18 mouse cellular contexts compared by ENCODE assay signal in genomic region chrX:136223714-136224113, GRCm38 (mm10). TPM values are rescaled to one million over a fixed set of nuclear protein-coding genes. Genes with fewer than 3 reads are reported as not detected.
DNase-seq lines count a peak whose midpoint lies in the region; ATAC-seq and TF ChIP-seq lines count a peak whose summit lies in the region.
"Had no signal": no experiment of that assay in that cellular context is flagged by ENCODE, and none has a peak within 500 bp of the region (broad histone marks: within the 10 kb centered on the region; RNA-seq: fewer than 3 reads in every experiment).

No protein-coding gene starts in this region.

- no peak for TF ChIP-seq CTCF in C2C12 (IDR thresholded peaks at IDR 0.05; ENCODE audit: control insufficient read depth, insufficient read depth, insufficient read length)

- H3K36me3 ChIP-seq in heart, embryonic 15.5 days: no peaks in the 10 kb centered on the region
- no peaks in the 10 kb centered on the region for H3K36me3 ChIP-seq in C2C12 (ENCODE audit: control insufficient read depth, insufficient read depth)
- H3K36me3 ChIP-seq: forebrain, embryonic 15.5 days; hindbrain, embryonic 15.5 days had no signal

- ATAC-seq in heart, embryonic 15.5 days (replicated peaks; ENCODE audit: insufficient number of reproducible peaks, insufficient read depth, low FRiP score, low read depth): no peak
- ATAC-seq: forebrain, embryonic 15.5 days; intestine, embryonic 16.5 days had no signal

- H3K79me2 ChIP-seq in C2C12 (ENCODE audit: control insufficient read depth, insufficient read depth): no peaks in the 10 kb centered on the region

- H3K27ac ChIP-seq in heart, embryonic 15.5 days: peak overlapping the region; percentile 34
- H3K27ac ChIP-seq: forebrain, embryonic 15.5 days; heart, adult 2 months; hindbrain, embryonic 15.5 days had no signal

- H3K4me3 ChIP-seq in heart, embryonic 15.5 days: no peak overlapping the region
- H3K4me3 ChIP-seq in C2C12 (ENCODE audit: insufficient read depth, poor library complexity, severe bottlenecking): no peak overlapping the region
- H3K4me3 ChIP-seq: forebrain, embryonic 15.5 days; heart, adult 2 months; hindbrain, embryonic 15.5 days had no signal

- WGBS in heart, embryonic 15.5 days: 37% methylated on average over 6 of the region's 6 CpGs

- no peak overlapping the region for H3K9ac ChIP-seq in heart, embryonic 15.5 days
- H3K9ac ChIP-seq: forebrain, embryonic 15.5 days; hindbrain, embryonic 15.5 days had no signal

- no peaks in the 10 kb centered on the region for H3K9me3 ChIP-seq in heart, embryonic 15.5 days (replicated peaks)
- H3K9me3 ChIP-seq: forebrain, embryonic 15.5 days; hindbrain, embryonic 15.5 days had no signal

- H3ac ChIP-seq in C2C12 (ENCODE audit: control insufficient read depth, insufficient read length, low read depth): no peak overlapping the region

- intact Hi-C loops in heart, postnatal 36 days (cut with DNase I): no loop called here

- H3K79me3 ChIP-seq in C2C12 (ENCODE audit: low read depth): no peaks in the 10 kb centered on the region

- H3K27me3 ChIP-seq in heart, embryonic 15.5 days: no peaks in the 10 kb centered on the region
- no peaks in the 10 kb centered on the region for H3K27me3 ChIP-seq in C2C12 (ENCODE audit: control insufficient read depth, insufficient read depth, insufficient read length)
- H3K27me3 ChIP-seq: forebrain, embryonic 15.5 days had no signal

- peak; percentile 29 for DNase-seq in gastrocnemius, adult 18-20 months (ENCODE audit: low spot score)
- no peak for DNase-seq in gastrocnemius, postnatal 25 days
- no peak for DNase-seq in heart, postnatal 36 days
- peak; percentile 49 for DNase-seq in skeletal muscle tissue, adult 2 months (ENCODE audit: low read depth, low spot score)
- DNase-seq in gastrocnemius, postnatal 10 days: no peak
- DNase-seq: adrenal gland, adult 2 months; adrenal gland, postnatal 25 days; cerebellum, adult 2 months; cerebellum, postnatal 10 days; heart, adult 2 months; heart, postnatal 10 days; kidney, adult 2 months had no signal

- H3K4me1 ChIP-seq in heart, embryonic 15.5 days (replicated peaks): no peaks in the 10 kb centered on the region
- H3K4me1 ChIP-seq: forebrain, embryonic 15.5 days; hindbrain, embryonic 15.5 days had no signal

- H3K4me2 ChIP-seq in heart, embryonic 15.5 days: no peak overlapping the region
- H3K4me2 ChIP-seq: forebrain, embryonic 15.5 days; hindbrain, embryonic 15.5 days had no signal

TF ChIP-seq in C2C12, 6 proteins besides CTCF, POLR2A, EP300 and RAD21:
- TF ChIP-seq USF1 (IDR thresholded peaks at IDR 0.05; ENCODE audit: low read depth) (peak; percentile 14), FOSL1 (IDR thresholded peaks at IDR 0.05; ENCODE audit: insufficient read depth, low read length, poor library complexity, severe bottlenecking) (no peak)

RNA-seq across cellular contexts. Expression of gene Bex1, which starts 8.4 kb away (rescaled TPM):
- total RNA-seq in gastrocnemius, adult 18-20 months (2021): 10 to 100 TPM in 1 of 2 experiments, 1 to 10 TPM in 1; 8.6 to 43.9 TPM
- 10 to 100 TPM in 1 of 2 experiments, 1 to 10 TPM in 1; 9.9 to 26.7 TPM for total RNA-seq in gastrocnemius, postnatal 25 days (2021)
- 189 and 225 TPM in 2 replicates for polyA plus RNA-seq in heart, embryonic 15.5 days (2015; fragmentation: Nextera tagmentation; extraction: Ambion mirVana)
- 1 to 10 TPM; 2.7 to 3.1 TPM for total RNA-seq in heart, postnatal 36 days (2021)
- polyA plus RNA-seq in C2C12 (2012; fragmentation: generic; extraction: Trizol): not detected
- 10 to 100 TPM; 27.7 to 29.1 TPM for total RNA-seq in gastrocnemius, postnatal 10 days (2021)

RNA-seq across cellular contexts. Expression of gene Tceal7, which starts 9.1 kb away (rescaled TPM):
- total RNA-seq in gastrocnemius, adult 18-20 months (2021): 10 to 100 TPM; 24.1 to 40.7 TPM
- 10 to 100 TPM; 65.8 to 81.0 TPM for total RNA-seq in gastrocnemius, postnatal 25 days (2021)
- polyA plus RNA-seq in heart, embryonic 15.5 days (2015; fragmentation: Nextera tagmentation; extraction: Ambion mirVana): 12.0 and 20.2 TPM in 2 replicates
- total RNA-seq in heart, postnatal 36 days (2021): 1 to 10 TPM in 1 of 2 experiments, not detected in 1; 1.1 TPM
- not detected for polyA plus RNA-seq in C2C12 (2012; fragmentation: generic; extraction: Trizol)
- total RNA-seq in gastrocnemius, postnatal 10 days (2021): 100 to 1,000 TPM; 539 to 771 TPM
- total RNA-seq: adrenal gland, adult 2 months; adrenal gland, postnatal 25 days had no signal
- polyA plus RNA-seq: adrenal gland, adult 2 months; gonadal fat pad, adult 2 months; kidney, adult 2 months had no signal

RNA-seq across cellular contexts. Expression of gene Tceal5, which starts 20.0 kb away (rescaled TPM):
- total RNA-seq in gastrocnemius, adult 18-20 months (2021): 10 to 100 TPM; 24.1 to 39.5 TPM
- total RNA-seq in gastrocnemius, postnatal 25 days (2021): 10 to 100 TPM; 27.5 to 46.6 TPM
- 14.3 and 20.2 TPM in 2 replicates for polyA plus RNA-seq in heart, embryonic 15.5 days (2015; fragmentation: Nextera tagmentation; extraction: Ambion mirVana)
- total RNA-seq in heart, postnatal 36 days (2021): under 1 TPM in 1 of 2 experiments, not detected in 1; 0.58 TPM
- 0.05 TPM for polyA plus RNA-seq in C2C12 (2012; fragmentation: generic; extraction: Trizol)
- total RNA-seq in gastrocnemius, postnatal 10 days (2021): 10 to 100 TPM; 74.3 to 87.3 TPM
- polyA plus RNA-seq: adrenal gland, adult 2 months had no signal

RNA-seq across cellular contexts. Expression of gene Tceal9, which starts 21.2 kb away (rescaled TPM):
- total RNA-seq in gastrocnemius, adult 18-20 months (2021): 10 to 100 TPM; 23.4 to 29.8 TPM
- total RNA-seq in gastrocnemius, postnatal 25 days (2021): 10 to 100 TPM; 30.8 to 36.1 TPM
- polyA plus RNA-seq in heart, embryonic 15.5 days (2015; fragmentation: Nextera tagmentation; extraction: Ambion mirVana): 377 and 423 TPM in 2 replicates
- 10 to 100 TPM; 26.8 to 32.9 TPM for total RNA-seq in heart, postnatal 36 days (2021)
- polyA plus RNA-seq in C2C12 (2012; fragmentation: generic; extraction: Trizol): 93.5 TPM
- 10 to 100 TPM; 74.7 to 80.1 TPM for total RNA-seq in gastrocnemius, postnatal 10 days (2021)

RNA-seq across cellular contexts. Expression of gene Bex3, which starts 46.3 kb away (rescaled TPM):
- total RNA-seq in gastrocnemius, adult 18-20 months (2021): 1 to 10 TPM; 2.1 to 2.6 TPM
- total RNA-seq in gastrocnemius, postnatal 25 days (2021): 1 to 10 TPM; 3.1 to 4.8 TPM
- polyA plus RNA-seq in heart, embryonic 15.5 days (2015; fragmentation: Nextera tagmentation; extraction: Ambion mirVana): 396 and 413 TPM in 2 replicates
- total RNA-seq in heart, postnatal 36 days (2021): 10 to 100 TPM in 1 of 2 experiments, 1 to 10 TPM in 1; 8.3 to 15.1 TPM
- polyA plus RNA-seq in C2C12 (2012; fragmentation: generic; extraction: Trizol): 242 TPM
- 10 to 100 TPM; 23.1 to 32.4 TPM for total RNA-seq in gastrocnemius, postnatal 10 days (2021)

Comparison
In these comparisons a context has a peak if more than half of its experiments do, and no peak if none do; other contexts are left out.
1. DNase-seq: peak in gastrocnemius, adult 18-20 months (single experiment) and skeletal muscle tissue, adult 2 months (single experiment); none in gastrocnemius, postnatal 25 days (single experiment), heart, postnatal 36 days (0 of 2) and gastrocnemius, postnatal 10 days (single experiment).
2. RNA of gene Tceal7, which starts 9.1 kb away (total RNA-seq): 539 to 771 TPM in gastrocnemius, postnatal 10 days, 65.8 to 81.0 TPM in gastrocnemius, postnatal 25 days and 24.1 to 40.7 TPM in gastrocnemius, adult 18-20 months; 1.1 TPM in heart, postnatal 36 days; every median in the first group is over 10 times any median in the second.
3. RNA of gene Tceal5, which starts 20.0 kb away (total RNA-seq): 74.3 to 87.3 TPM in gastrocnemius, postnatal 10 days, 27.5 to 46.6 TPM in gastrocnemius, postnatal 25 days and 24.1 to 39.5 TPM in gastrocnemius, adult 18-20 months; 0.58 TPM in heart, postnatal 36 days; every median in the first group is over 10 times any median in the second.